Mouse (Mus musculus): Measurements from ENCODE around the gene Lrrc38. TPM values are rescaled to one million over a fixed set of nuclear protein-coding genes. Genes with fewer than 3 reads are reported as not detected.
A peak's percentile ranks its signal among the peaks of the same experiment; 100 is the strongest.

Gene Lrrc38
- polyA plus RNA-seq (2012; rRNA removed), result 0.07 and 0.25 TPM in 2 replicates

GRCm38 (mm10) chr4:143349484-143349906, at the start of gene Lrrc38:
Lrrc38 (plus strand) TSS chr4:143349757.
- no peak for TF ChIP-seq POLR2A (IDR thresholded peaks at IDR 0.05; ENCODE audit: borderline replicate concordance, extremely low read depth, low read depth, low read length)
- no peak for TF ChIP-seq CTCF (IDR thresholded peaks at IDR 0.05; ENCODE audit: insufficient read depth, low read length)
- Histone ChIP-seq H3K4me3 (replicated peaks; ENCODE audit: extremely low read depth, low read depth, low read length) (no peak within 1 kb of the TSS), H3K4me1 (ENCODE audit: control insufficient read depth, insufficient read depth, low read length) (no peaks in the 10 kb centered on the region)
- DNase-seq, result no peak
- under 1% methylated on average over 19 of the region's 19 CpGs for WGBS

GRCm38 (mm10) chr4:143300113-143300688, 49.4 kb upstream of the Lrrc38 start:
- no peaks in the 10 kb centered on the region for H3K4me1 ChIP-seq (ENCODE audit: control insufficient read depth, insufficient read depth, low read length)
- no peak overlapping the region for H3K4me3 ChIP-seq (replicated peaks; ENCODE audit: extremely low read depth, low read depth, low read length)
- TF ChIP-seq CTCF (IDR thresholded peaks at IDR 0.05; ENCODE audit: insufficient read depth, low read length), result no peak
- TF ChIP-seq POLR2A (IDR thresholded peaks at IDR 0.05; ENCODE audit: borderline replicate concordance, extremely low read depth, low read depth, low read length), result no peak
- 31% methylated on average over 12 of the region's 12 CpGs for WGBS
- DNase-seq, result no peak

GRCm38 (mm10) chr4:143301042-143301441, 48.5 kb upstream of the Lrrc38 start:
- H3K4me1 ChIP-seq (ENCODE audit: control insufficient read depth, insufficient read depth, low read length), result no peaks in the 10 kb centered on the region
- DNase-seq, result no peak
- no peak overlapping the region for H3K4me3 ChIP-seq (replicated peaks; ENCODE audit: extremely low read depth, low read depth, low read length)
- WGBS, result 40% methylated on average over 5 of the region's 5 CpGs
- no peak for TF ChIP-seq CTCF (IDR thresholded peaks at IDR 0.05; ENCODE audit: insufficient read depth, low read length)
- TF ChIP-seq POLR2A (IDR thresholded peaks at IDR 0.05; ENCODE audit: borderline replicate concordance, extremely low read depth, low read depth, low read length), result no peak

GRCm38 (mm10) chr4:143301875-143302274, 47.7 kb upstream of the Lrrc38 start:
- Histone ChIP-seq H3K4me1 (ENCODE audit: control insufficient read depth, insufficient read depth, low read length) (no peaks in the 10 kb centered on the region), H3K4me3 (replicated peaks; ENCODE audit: extremely low read depth, low read depth, low read length) (no peak overlapping the region)
- DNase-seq, result no peak
- TF ChIP-seq POLR2A (IDR thresholded peaks at IDR 0.05; ENCODE audit: borderline replicate concordance, extremely low read depth, low read depth, low read length), result no peak
- no peak for TF ChIP-seq CTCF (IDR thresholded peaks at IDR 0.05; ENCODE audit: insufficient read depth, low read length)
- 61% methylated on average over 4 of the region's 4 CpGs for WGBS

DNA sequence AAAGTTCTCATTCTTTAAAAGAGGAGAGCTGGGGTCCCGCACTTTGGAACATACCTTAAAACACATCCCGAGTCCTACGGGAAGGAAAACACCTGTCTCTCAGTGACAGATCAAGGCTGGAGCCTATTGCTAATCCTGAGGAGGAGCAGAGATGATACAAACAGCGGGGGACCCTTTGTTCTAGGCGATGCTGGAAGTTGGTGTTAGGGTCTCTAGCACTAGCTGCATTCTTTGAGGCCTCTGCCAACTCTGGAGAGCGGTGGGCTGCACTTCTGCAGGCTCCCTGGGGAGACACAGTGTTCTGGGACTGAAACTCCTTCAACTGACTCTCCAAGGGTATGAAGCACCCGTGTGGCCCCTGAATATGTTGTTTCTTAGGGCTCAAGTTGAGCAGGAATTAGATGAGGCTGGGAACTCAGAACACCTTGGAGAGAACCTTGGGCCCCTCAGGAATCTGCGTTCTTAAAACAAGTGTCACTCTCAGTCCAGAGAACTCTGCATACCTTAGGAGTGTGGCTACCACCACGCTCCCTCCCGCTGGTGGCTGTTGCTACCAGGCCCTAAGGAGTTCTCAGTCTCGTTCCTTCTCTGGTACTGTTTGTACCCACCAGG, 47.2 kb upstream of the Lrrc38 start:
- H3K4me1 ChIP-seq (ENCODE audit: control insufficient read depth, insufficient read depth, low read length), result no peaks in the 10 kb centered on the region
- WGBS, result 45% methylated on average over 11 of the region's 11 CpGs
- no peak for DNase-seq
- TF ChIP-seq POLR2A (IDR thresholded peaks at IDR 0.05; ENCODE audit: borderline replicate concordance, extremely low read depth, low read depth, low read length), result no peak
- no peak for TF ChIP-seq CTCF (IDR thresholded peaks at IDR 0.05; ENCODE audit: insufficient read depth, low read length)
- H3K4me3 ChIP-seq (replicated peaks; ENCODE audit: extremely low read depth, low read depth, low read length), result no peak overlapping the region

- DNase-seq, result no peak
- Histone ChIP-seq H3K4me3 (replicated peaks; ENCODE audit: extremely low read depth, low read depth, low read length) (no peak overlapping the region), H3K4me1 (ENCODE audit: control insufficient read depth, insufficient read depth, low read length) (no peaks in the 10 kb centered on the region)
- WGBS, result 83% methylated on average over 4 of the region's 4 CpGs
- TF ChIP-seq POLR2A (IDR thresholded peaks at IDR 0.05; ENCODE audit: borderline replicate concordance, extremely low read depth, low read depth, low read length) (no peak), CTCF (IDR thresholded peaks at IDR 0.05; ENCODE audit: insufficient read depth, low read length) (no peak)
Measured at GRCm38 (mm10) chr4:143305031-143305430, 44.5 kb upstream of the Lrrc38 start.

- no peak overlapping the region for H3K4me3 ChIP-seq (replicated peaks; ENCODE audit: extremely low read depth, low read depth, low read length)
- no peaks in the 10 kb centered on the region for H3K4me1 ChIP-seq (ENCODE audit: control insufficient read depth, insufficient read depth, low read length)
- TF ChIP-seq CTCF (IDR thresholded peaks at IDR 0.05; ENCODE audit: insufficient read depth, low read length), result no peak
- TF ChIP-seq POLR2A (IDR thresholded peaks at IDR 0.05; ENCODE audit: borderline replicate concordance, extremely low read depth, low read depth, low read length), result no peak
- DNase-seq, result no peak
- WGBS, result 53% methylated on average over 5 of the region's 5 CpGs
Measured at GRCm38 (mm10) chr4:143305987-143306772, 43.4 kb upstream of the Lrrc38 start.

GRCm38 (mm10) chr4:143311341-143311740, 38.2 kb upstream of the Lrrc38 start:
- no peak for DNase-seq
- H3K4me3 ChIP-seq (replicated peaks; ENCODE audit: extremely low read depth, low read depth, low read length), result no peak overlapping the region
- no peaks in the 10 kb centered on the region for H3K4me1 ChIP-seq (ENCODE audit: control insufficient read depth, insufficient read depth, low read length)
- 32% methylated on average over 2 of the region's 2 CpGs for WGBS
- TF ChIP-seq POLR2A (IDR thresholded peaks at IDR 0.05; ENCODE audit: borderline replicate concordance, extremely low read depth, low read depth, low read length) (no peak), CTCF (IDR thresholded peaks at IDR 0.05; ENCODE audit: insufficient read depth, low read length) (peak; percentile 62)

GRCm38 (mm10) chr4:143313299-143313698, 36.3 kb upstream of the Lrrc38 start:
- TF ChIP-seq POLR2A (IDR thresholded peaks at IDR 0.05; ENCODE audit: borderline replicate concordance, extremely low read depth, low read depth, low read length), result no peak
- TF ChIP-seq CTCF (IDR thresholded peaks at IDR 0.05; ENCODE audit: insufficient read depth, low read length), result no peak
- DNase-seq, result no peak
- H3K4me3 ChIP-seq (replicated peaks; ENCODE audit: extremely low read depth, low read depth, low read length), result no peak overlapping the region
- 62% methylated on average over 6 of the region's 6 CpGs for whole genome bisulfite sequencing
- no peaks in the 10 kb centered on the region for H3K4me1 ChIP-seq (ENCODE audit: control insufficient read depth, insufficient read depth, low read length)
